14 mouse cellular contexts compared by ENCODE assay signal in the genomic region with DNA sequence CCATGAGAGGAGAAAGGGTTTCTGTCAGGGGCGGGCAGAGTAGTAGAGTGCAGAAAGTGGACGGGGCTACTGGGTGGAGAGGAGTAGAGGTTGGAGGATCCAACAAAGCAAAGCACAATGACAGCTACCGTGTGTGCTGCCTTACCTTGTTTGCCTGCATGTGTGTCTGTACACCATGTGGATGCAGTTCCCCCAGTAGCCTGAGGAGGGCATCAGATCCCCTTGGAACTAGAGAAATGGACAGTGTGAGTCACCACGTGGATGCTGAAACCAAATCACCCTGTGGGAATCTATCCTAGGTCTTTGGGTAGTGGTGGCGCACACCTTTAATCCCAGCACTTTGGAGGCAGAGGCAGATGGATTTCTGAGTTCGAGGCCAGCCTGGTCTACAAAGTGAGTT. TPM values are rescaled to one million over a fixed set of nuclear protein-coding genes. Genes with fewer than 3 reads are reported as not detected.
DNase-seq lines count a peak whose midpoint lies in the region; ATAC-seq and TF ChIP-seq lines count a peak whose summit lies in the region.
"Had no signal": no experiment of that assay in that cellular context is flagged by ENCODE, and none has a peak within 500 bp of the region (broad histone marks: within the 10 kb centered on the region; RNA-seq: fewer than 3 reads in every experiment).

No protein-coding gene starts in this region.

- dilution Hi-C loops in CH12.LX (cut with MboI; ENCODE audit: extremely low pct_ligation_motif_present, extremely low pct_unique_long_range_greater_than_20kb, low sequenced_read_pairs), result no loop called here

- no peaks in the 10 kb centered on the region for H3K27me3 ChIP-seq in hindbrain, embryonic 15.5 days
- no peaks in the 10 kb centered on the region for H3K27me3 ChIP-seq in hindbrain, embryonic 11.5 days (ENCODE audit: control insufficient read depth, insufficient read depth, low read length)
- no peaks in the 10 kb centered on the region for H3K27me3 ChIP-seq in CH12.LX (replicated peaks)
- H3K27me3 ChIP-seq: embryonic facial prominence, embryonic 12.5 days; intestine, embryonic 15.5 days; limb, embryonic 12.5 days had no signal

- H3K27ac ChIP-seq in hindbrain, embryonic 15.5 days (replicated peaks), result no peak overlapping the region
- H3K27ac ChIP-seq in hindbrain, embryonic 11.5 days (ENCODE audit: low read depth, low read length), result no peak overlapping the region
- no peak overlapping the region for H3K27ac ChIP-seq in CH12.LX (ENCODE audit: insufficient read depth, low read depth)
- H3K27ac ChIP-seq: embryonic facial prominence, embryonic 12.5 days; intestine, embryonic 15.5 days; macrophage had no signal

- TF ChIP-seq CTCF in lung, adult 2 months (IDR thresholded peaks at IDR 0.05; ENCODE audit: insufficient read depth, low read length), result 0 out of 2 replicates have a peak, but pooled peaks have one; percentile 10
- TF ChIP-seq CTCF in CH12.LX (conservative IDR thresholded peaks at IDR 0.05 in 1 of 2, IDR thresholded peaks at IDR 0.05 in 1 of 2; ENCODE audit: low read depth in 2 of 2, low read length in 2 of 2), result peak; percentile 11 to 28; a peak in 2 of 4 replicates

- no peak for TF ChIP-seq POLR2A in lung, adult 2 months (IDR thresholded peaks at IDR 0.05; ENCODE audit: borderline replicate concordance, extremely low read depth, low read depth, low read length)
- no peak for TF ChIP-seq POLR2A in CH12.LX (IDR thresholded peaks at IDR 0.05; ENCODE audit: low read depth, low read length)

- 94% methylated on average over 6 of the region's 6 CpGs for WGBS in hindbrain, embryonic 15.5 days
- 95% methylated on average over 6 of the region's 6 CpGs for WGBS in hindbrain, embryonic 11.5 days
- WGBS in lung, adult 2 months, result 93% methylated on average over 6 of the region's 6 CpGs

- H3K79me2 ChIP-seq in CH12.LX (replicated peaks; ENCODE audit: control insufficient read depth, extremely low read depth, insufficient read depth, poor library complexity, severe bottlenecking), result peaks cover 3% of the 10 kb centered on the region

- H3K9me3 ChIP-seq in hindbrain, embryonic 15.5 days, result peaks cover 3% of the 10 kb centered on the region; the same call in 1 of the 2 replicates
- H3K9me3 ChIP-seq in hindbrain, embryonic 11.5 days (ENCODE audit: control insufficient read depth, low read length), result no peaks in the 10 kb centered on the region
- H3K9me3 ChIP-seq in CH12.LX (replicated peaks; ENCODE audit: low read length), result peaks cover 11% of the 10 kb centered on the region
- H3K9me3 ChIP-seq: intestine, embryonic 15.5 days had no signal

- H3K4me3 ChIP-seq in hindbrain, embryonic 15.5 days, result no peak overlapping the region
- H3K4me3 ChIP-seq in hindbrain, embryonic 11.5 days (ENCODE audit: low read depth, low read length), result no peak overlapping the region
- H3K4me3 ChIP-seq in lung, adult 2 months (replicated peaks; ENCODE audit: extremely low read depth, low read depth, low read length), result no peak overlapping the region
- no peak overlapping the region for H3K4me3 ChIP-seq in CH12.LX (replicated peaks in 1 of 3; ENCODE audit: low read depth in 2 of 3, low read length in 2 of 3, poor library complexity in 1 of 3)
- H3K4me3 ChIP-seq: embryonic facial prominence, embryonic 12.5 days; intestine, embryonic 15.5 days; limb, embryonic 12.5 days had no signal

- DNase-seq in hindbrain, embryonic 11.5 days (ENCODE audit: low spot score), result no peak
- DNase-seq in lung, adult 2 months, result no peak
- no peak for DNase-seq in lung, postnatal 4 days
- no peak for DNase-seq in CH12.LX (ENCODE audit: extremely low read depth)
- DNase-seq in T-cell, adult 2 months (ENCODE audit: low spot score), result peak; percentile 9
- DNase-seq in retina, embryonic 14.5 days (ENCODE audit: low spot score), result no peak
- DNase-seq in layer of hippocampus, postnatal 25 days (ENCODE audit: extremely low spot score in 1 of 2, low spot score in 1 of 2), result no peak
- DNase-seq: heart, postnatal 14 days had no signal

- no peak for TF ChIP-seq EP300 in CH12.LX (IDR thresholded peaks at IDR 0.05; ENCODE audit: low read length)

- H3K9ac ChIP-seq in hindbrain, embryonic 15.5 days, result no peak overlapping the region
- no peak overlapping the region for H3K9ac ChIP-seq in hindbrain, embryonic 11.5 days (ENCODE audit: low read depth, low read length)
- no peak overlapping the region for H3K9ac ChIP-seq in CH12.LX (ENCODE audit: insufficient read depth, low read depth)
- H3K9ac ChIP-seq: embryonic facial prominence, embryonic 12.5 days; intestine, embryonic 15.5 days; limb, embryonic 12.5 days had no signal

- H3K36me3 ChIP-seq in hindbrain, embryonic 15.5 days, result peaks cover 71% of the 10 kb centered on the region
- H3K36me3 ChIP-seq in hindbrain, embryonic 11.5 days (ENCODE audit: control insufficient read depth, insufficient read depth, low read length), result peaks cover 14% of the 10 kb centered on the region
- peaks cover 35 to 66% of the 10 kb centered on the region in 2 experiments for H3K36me3 ChIP-seq in CH12.LX (replicated peaks in 1 of 2; ENCODE audit: control insufficient read depth in 1 of 2, insufficient read depth in 1 of 2, low read length in 1 of 2)

- in situ Hi-C loops in CH12.LX (cut with MboI; ENCODE audit: low pct_ligation_motif_present, low pct_unique_long_range_greater_than_20kb, low sequenced_read_pairs), result no loop called here

- no peak for TF ChIP-seq RAD21 in CH12.LX (IDR thresholded peaks at IDR 0.05; ENCODE audit: low read depth, low read length)

- H3K4me2 ChIP-seq in hindbrain, embryonic 15.5 days, result no peak overlapping the region
- no peak overlapping the region for H3K4me2 ChIP-seq in hindbrain, embryonic 11.5 days (replicated peaks; ENCODE audit: low read depth, low read length)
- H3K4me2 ChIP-seq in CH12.LX (ENCODE audit: insufficient read depth, low read depth, poor library complexity, severe bottlenecking), result no peak overlapping the region
- H3K4me2 ChIP-seq: embryonic facial prominence, embryonic 12.5 days; intestine, embryonic 15.5 days; limb, embryonic 12.5 days had no signal

- H3K4me1 ChIP-seq in hindbrain, embryonic 15.5 days (replicated peaks), result peaks cover 16% of the 10 kb centered on the region
- no peaks in the 10 kb centered on the region for H3K4me1 ChIP-seq in hindbrain, embryonic 11.5 days (replicated peaks; ENCODE audit: control insufficient read depth, insufficient read depth, low read length)
- H3K4me1 ChIP-seq in lung, adult 2 months (ENCODE audit: control insufficient read depth, insufficient read depth, low read length), result peaks cover 10% of the 10 kb centered on the region
- no peaks in the 10 kb centered on the region for H3K4me1 ChIP-seq in CH12.LX (ENCODE audit: control insufficient read depth in 1 of 2, insufficient read depth in 2 of 2)
- H3K4me1 ChIP-seq: embryonic facial prominence, embryonic 12.5 days; intestine, embryonic 15.5 days; limb, embryonic 12.5 days had no signal

- ATAC-seq in hindbrain, embryonic 15.5 days (ENCODE audit: low FRiP score, low read depth), result peak; percentile 43; the same call in 1 of the 2 replicates
- ATAC-seq in hindbrain, embryonic 11.5 days (ENCODE audit: low FRiP score), result no peak
- ATAC-seq: forebrain, embryonic 16.5 days; intestine, embryonic 15.5 days had no signal

TF ChIP-seq in CH12.LX, 34 proteins besides CTCF, POLR2A, EP300 and RAD21:
- TF ChIP-seq CHD2 (IDR thresholded peaks at IDR 0.05; ENCODE audit: low read length) (no peak), HCFC1 (IDR thresholded peaks at IDR 0.05; ENCODE audit: low read depth, low read length) (no peak), MAX (IDR thresholded peaks at IDR 0.05; ENCODE audit: low read length) (no peak), CHD1 (IDR thresholded peaks at IDR 0.05; ENCODE audit: low read depth, low read length) (no peak), MAFK (IDR thresholded peaks at IDR 0.05; ENCODE audit: insufficient replicate concordance, low read length) (no peak), ZMIZ1 (IDR thresholded peaks at IDR 0.05; ENCODE audit: low read depth, low read length) (no peak), UBTF (IDR thresholded peaks at IDR 0.05; ENCODE audit: low read depth, low read length) (no peak), MAZ (IDR thresholded peaks at IDR 0.05; ENCODE audit: low read depth, low read length) (no peak), NRF1 (IDR thresholded peaks at IDR 0.05; ENCODE audit: low read depth, low read length) (no peak), ZC3H11A (IDR thresholded peaks at IDR 0.05; ENCODE audit: low read depth, low read length) (no peak), MEF2A (IDR thresholded peaks at IDR 0.05; ENCODE audit: borderline replicate concordance, low read depth, low read length) (no peak)

RNA-seq across cellular contexts. Expression of a gene that starts 11.6 kb away (rescaled TPM):
- 41.5 and 41.8 TPM in 2 replicates for polyA plus RNA-seq in hindbrain, embryonic 15.5 days (2015; fragmentation: Nextera tagmentation; extraction: Ambion mirVana)
- 50.3 and 50.8 TPM in 2 replicates for polyA plus RNA-seq in hindbrain, embryonic 11.5 days (2014; fragmentation: Nextera tagmentation; extraction: Ambion mirVana)
- 17.4 and 27.0 TPM in 2 replicates for polyA plus RNA-seq in lung, adult 2 months (2012; rRNA removed)
- 8.1 and 19.6 TPM in 2 replicates for total RNA-seq in CH12.LX (2012; rRNA removed)
- 31.1 and 33.5 TPM in 2 replicates for total RNA-seq in CH12.LX (2014; rRNA removed)
- polyA plus RNA-seq in CH12.LX (2012; ENCODE audit: insufficient read length, low read depth), result 14.9 and 15.9 TPM in 2 replicates
- total RNA-seq in layer of hippocampus, postnatal 25 days (2021), result 10 to 100 TPM; 81.5 to 82.6 TPM

RNA-seq across cellular contexts. Expression of a gene that starts 31.9 kb away (rescaled TPM):
- 22.6 and 24.0 TPM in 2 replicates for polyA plus RNA-seq in hindbrain, embryonic 15.5 days (2015; fragmentation: Nextera tagmentation; extraction: Ambion mirVana)
- 31.1 and 32.8 TPM in 2 replicates for polyA plus RNA-seq in hindbrain, embryonic 11.5 days (2014; fragmentation: Nextera tagmentation; extraction: Ambion mirVana)
- 21.1 and 26.4 TPM in 2 replicates for polyA plus RNA-seq in lung, adult 2 months (2012; rRNA removed)
- total RNA-seq in CH12.LX (2012; rRNA removed) (33.2 and 33.5 TPM in 2 replicates), CH12.LX (2014; rRNA removed) (23.6 and 24.0 TPM in 2 replicates)
- polyA plus RNA-seq in CH12.LX (2012; ENCODE audit: insufficient read length, low read depth), result 37.1 and 42.6 TPM in 2 replicates
- total RNA-seq in layer of hippocampus, postnatal 25 days (2021), result 10 to 100 TPM; 29.8 to 46.5 TPM
